Comparison of ENCODE assay signal across 34 mouse cellular contexts in the genomic region with DNA sequence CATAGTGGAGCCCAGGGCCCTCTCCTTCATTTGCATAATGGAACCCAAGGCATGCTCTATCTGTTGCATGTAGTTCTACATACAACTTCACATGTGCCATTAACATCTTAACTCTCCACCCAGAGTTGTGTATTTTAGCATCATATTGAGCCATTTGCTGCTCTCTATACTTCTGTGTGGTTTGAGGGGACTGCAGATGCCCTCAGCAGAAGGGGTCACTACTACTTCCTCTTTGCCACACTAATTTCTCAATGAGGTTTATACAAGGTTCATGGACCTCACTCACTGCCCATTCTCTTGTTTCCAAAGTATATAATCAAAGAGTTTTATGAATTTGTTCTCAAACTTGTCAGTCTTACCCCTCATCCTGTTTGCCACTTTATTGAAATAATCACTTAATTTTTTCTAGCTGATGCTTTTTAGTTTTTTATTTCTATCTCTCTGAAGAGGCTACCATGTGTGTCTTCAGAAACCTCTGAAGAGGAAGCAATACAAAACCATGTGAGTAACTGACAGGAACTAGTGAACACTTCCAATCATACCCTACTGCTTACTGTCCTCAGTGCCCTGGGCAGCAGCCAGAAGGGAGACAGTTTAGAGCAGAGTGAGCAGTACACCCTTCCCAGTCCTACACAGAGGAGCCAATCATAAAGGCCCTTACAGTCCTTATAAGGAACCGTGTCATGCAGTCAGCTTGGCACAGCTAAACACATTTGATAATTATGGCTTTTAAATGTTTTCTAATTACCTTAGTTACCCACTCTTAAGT. TPM values are rescaled to one million over a fixed set of nuclear protein-coding genes. Genes with fewer than 3 reads are reported as not detected.
DNase-seq lines count a peak whose midpoint lies in the region; ATAC-seq and TF ChIP-seq lines count a peak whose summit lies in the region.
"Had no signal": no experiment of that assay in that cellular context is flagged by ENCODE, and none has a peak within 500 bp of the region (broad histone marks: within the 10 kb centered on the region; RNA-seq: fewer than 3 reads in every experiment).

No protein-coding gene starts in this region.

- peak; percentile 82 for ATAC-seq in common myeloid progenitor, adult 5-6 weeks (replicated peaks; ENCODE audit: low read depth, poor library complexity, severe bottlenecking)
- peak; percentile 71 for ATAC-seq in megakaryocyte-erythroid progenitor cell, adult 5-6 weeks (replicated peaks; ENCODE audit: low FRiP score, low TSS enrichment, poor library complexity, severe bottlenecking)
- ATAC-seq: CD4-positive, CD25-positive, alpha-beta regulatory T cell, adult 4 months; forebrain, postnatal 0 days; hindbrain, postnatal 0 days; intestine, embryonic 15.5 days had no signal

- no peaks in the 10 kb centered on the region for H3K4me1 ChIP-seq in liver, adult 2 months (ENCODE audit: control insufficient read depth, insufficient read depth, low read length)
- H3K4me1 ChIP-seq: heart, embryonic 10.5 days; hindbrain, embryonic 12.5 days; intestine, embryonic 15.5 days; limb, embryonic 10.5 days; midbrain, embryonic 10.5 days had no signal

- H3K27me3 ChIP-seq in liver, adult 2 months (ENCODE audit: control insufficient read depth, insufficient read depth, low read length), result no peaks in the 10 kb centered on the region
- H3K27me3 ChIP-seq: heart, embryonic 15.5 days; hindbrain, embryonic 12.5 days; intestine, embryonic 15.5 days; limb, embryonic 15.5 days had no signal

- TF ChIP-seq CTCF in liver, adult 2 months (IDR thresholded peaks at IDR 0.05; ENCODE audit: low read depth, low read length), result no peak

- 72% methylated on average over 1 of the region's 1 CpGs for WGBS in liver, adult 2 months

- no peaks in the 10 kb centered on the region for H3K36me3 ChIP-seq in liver, adult 2 months (ENCODE audit: control insufficient read depth, insufficient read depth, low read length)
- H3K36me3 ChIP-seq: heart, embryonic 10.5 days; heart, embryonic 15.5 days; hindbrain, embryonic 12.5 days; intestine, embryonic 15.5 days; limb, embryonic 10.5 days; limb, embryonic 15.5 days; midbrain, embryonic 10.5 days had no signal

- H3K4me3 ChIP-seq in liver, adult 2 months (ENCODE audit: insufficient read depth, low read depth, low read length), result no peak overlapping the region
- H3K4me3 ChIP-seq: erythroblast, embryonic 14.5 days; heart, embryonic 10.5 days; heart, embryonic 15.5 days; hindbrain, embryonic 12.5 days; intestine, embryonic 15.5 days; limb, embryonic 10.5 days; limb, embryonic 15.5 days; midbrain, embryonic 10.5 days had no signal

- H3K79me2 ChIP-seq in liver, adult 2 months (ENCODE audit: control insufficient read depth, insufficient read depth, low read length), result no peaks in the 10 kb centered on the region

- no peak overlapping the region for H3K9ac ChIP-seq in liver, adult 2 months (ENCODE audit: low read depth, low read length)
- H3K9ac ChIP-seq: forebrain, postnatal 0 days; heart, embryonic 15.5 days; hindbrain, embryonic 12.5 days; intestine, embryonic 15.5 days; limb, embryonic 15.5 days had no signal

- DNase-seq in liver, adult 2 months (ENCODE audit: extremely low read depth, low read depth, low spot score), result peak; percentile 3
- no peak for DNase-seq in liver
- DNase-seq in B cell, adult 2 months, result peak; percentile 46 to 47
- no peak for DNase-seq in kidney, adult 18-20 months
- no peak for DNase-seq in embryo, embryonic 9.5 days (ENCODE audit: extremely low spot score)
- no peak for DNase-seq in frontal cortex, postnatal 36 days (ENCODE audit: low spot score in 2 of 2)
- DNase-seq: adrenal gland, adult 8-10 months; cerebellum, adult 11-12 months; cerebellum, adult 9-11 months; forebrain, postnatal 0 days; gastrocnemius, postnatal 14 days; heart, adult 11 months; kidney, adult 8-10 months; layer of hippocampus, adult 9-11 months; lung, postnatal 4 days; retina, postnatal 1 day; right cerebral cortex, postnatal 14 days; thymus, postnatal 14 days had no signal

- no peak for TF ChIP-seq POLR2A in liver, adult 2 months (IDR thresholded peaks at IDR 0.05; ENCODE audit: extremely low read depth, insufficient read depth, low read length)

- no peak overlapping the region for H3K27ac ChIP-seq in liver, adult 2 months (replicated peaks; ENCODE audit: insufficient read depth, low read depth, low read length)
- H3K27ac ChIP-seq: heart, embryonic 10.5 days; heart, embryonic 15.5 days; hindbrain, embryonic 12.5 days; hindbrain, postnatal 0 days; intestine, embryonic 15.5 days; kidney, postnatal 0 days; limb, embryonic 10.5 days; limb, embryonic 15.5 days; midbrain, embryonic 10.5 days had no signal

RNA-seq across cellular contexts. Expression of a gene that starts 38.6 kb away (rescaled TPM):
- not detected in 2 replicates for total RNA-seq in liver, adult 2 months (2014; rRNA removed)
- not detected in 2 replicates for polyA plus RNA-seq in liver, adult 2 months (2012; rRNA removed)
- 0.69 TPM in 1 of 2 replicates, not detected in the other for total RNA-seq in common myeloid progenitor, adult 5-6 weeks (2017)
- 0.79 TPM in 1 of 2 replicates, not detected in the other for total RNA-seq in megakaryocyte-erythroid progenitor cell, adult 5-6 weeks (2014; fragmentation: Nextera tagmentation)
- 0.88 TPM in 1 of 2 replicates, not detected in the other for total RNA-seq in megakaryocyte-erythroid progenitor cell, adult 5-6 weeks (2017)
- total RNA-seq: gastrocnemius, postnatal 14 days; heart, postnatal 25 days had no signal
- polyA plus RNA-seq: CD4-positive, CD25-positive, alpha-beta regulatory T cell, adult 4 months; erythroblast, embryonic 14.5 days; large intestine, adult 2 months; small intestine, adult 2 months had no signal

Comparison
In these comparisons a context has a peak if more than half of its experiments do, and no peak if none do; other contexts are left out.
1. DNase-seq: peak in liver, adult 2 months (single experiment) and B cell, adult 2 months (2 of 2); none in liver (single experiment), kidney, adult 18-20 months (single experiment), embryo, embryonic 9.5 days (single experiment) and frontal cortex, postnatal 36 days (0 of 2).